Mouse (Mus musculus) forebrain, embryonic 15.5 days (tissue): ENCODE measurements around the gene Wipf2. TPM values are rescaled to one million over a fixed set of nuclear protein-coding genes. Genes with fewer than 3 reads are reported as not detected.
"Not testable (repeated sequence)": the region's sequence is repeated elsewhere in the genome, so short reads cannot be mapped to it uniquely, and the experiment has no call there.

Experiments used
- ATAC-seq: fragments of 200-750 bp; cut with Nextera tagmentation; replicated peaks from 2 replicates; pipeline ENCODE4 v1.8.0; 2017; ENCODE audit warnings: mild to moderate bottlenecking, moderate TSS enrichment, moderate library complexity
- H3K27ac ChIP-seq: fragments of 300-500 bp; sonication (generic); replicated peaks from 2 replicates; pipeline ENCODE4 v1.5.1; 2015; ENCODE audit warnings: mild to moderate bottlenecking, inconsistent platforms
- H3K27me3 ChIP-seq: fragments of 300-500 bp; sonication (generic); 2 replicates; pipeline ENCODE4 v1.6.1; 2015; ENCODE audit warnings: inconsistent platforms
- H3K36me3 ChIP-seq: fragments of 300-500 bp; sonication (generic); 2 replicates; pipeline ENCODE4 v1.6.1; 2015; ENCODE audit warnings: mild to moderate bottlenecking, inconsistent platforms
- H3K4me1 ChIP-seq: fragments of 300-500 bp; sonication (generic); 2 replicates; pipeline ENCODE4 v1.6.1; 2015; ENCODE audit warnings: inconsistent platforms
- H3K4me2 ChIP-seq: fragments of 300-500 bp; sonication (generic); replicated peaks from 2 replicates; pipeline ENCODE4 v1.6.1; 2015; ENCODE audit warnings: mild to moderate bottlenecking, inconsistent platforms
- H3K4me3 ChIP-seq: fragments of 300-500 bp; sonication (generic); 2 replicates; pipeline ENCODE4 v1.5.1; 2015; ENCODE audit warnings: mild to moderate bottlenecking, inconsistent platforms
- H3K9ac ChIP-seq: fragments of 300-500 bp; sonication (generic); replicated peaks from 2 replicates; pipeline ENCODE4 v1.6.1; 2015; ENCODE audit warnings: mild to moderate bottlenecking, inconsistent platforms
- H3K9me3 ChIP-seq: fragments of 300-500 bp; sonication (generic); 2 replicates; pipeline ENCODE4 v1.6.1; 2016; ENCODE audit warnings: inconsistent platforms
- WGBS: fragments of 180-500 bp; shearing (Covaris S2); methylation state at CpG from one replicate; pipeline ENCODE4 v1.1.7; 2015; ENCODE audit warnings: mixed read lengths; 5-methylcytosine and 5-hydroxymethylcytosine counted together
- polyA plus RNA-seq: library from polyadenylated mRNA; unstranded; fragments of >200 nt; fragmentation: Nextera tagmentation; extraction: Ambion mirVana; gene quantifications from 2 replicates; pipeline ENCODE4 v1.2.1, GENCODE M21; 2015

The Wipf2 gene
- polyA plus RNA-seq, 1 experiment from 2014 or later = 4.4 TPM

- Histone ChIP-seq H3K4me1 (peaks cover 7% of the 10 kb centered on the region; the same call in 1 of the 2 replicates), H3K4me2 (no peak overlapping the region), H3K4me3 (no peak overlapping the region), H3K27me3 (no peaks in the 10 kb centered on the region), H3K9ac (no peak overlapping the region), H3K9me3 (no peaks in the 10 kb centered on the region), H3K36me3 (no peaks in the 10 kb centered on the region), H3K27ac (no peak overlapping the region)
- WGBS = 76% methylated on average over 13 of the region's 13 CpGs
- ATAC-seq = no peak
Observed at GRCm38 (mm10) chr11:98917428-98918005, 54.1 kb downstream of the Wipf2 start.

- H3K4me3 ChIP-seq = no peak overlapping the region
- no peak overlapping the region for H3K4me2 ChIP-seq
- no peak for ATAC-seq
- H3K27ac ChIP-seq = no peak overlapping the region
- WGBS = 86% methylated on average over 9 of the region's 9 CpGs
- no peaks in the 10 kb centered on the region for H3K9me3 ChIP-seq
- H3K27me3 ChIP-seq = no peaks in the 10 kb centered on the region
- no peak overlapping the region for H3K9ac ChIP-seq
- H3K36me3 ChIP-seq = no peaks in the 10 kb centered on the region
- H3K4me1 ChIP-seq = peaks cover 14% of the 10 kb centered on the region; the same call in 1 of the 2 replicates
Observed at GRCm38 (mm10) chr11:98918231-98918630, 54.8 kb downstream of the Wipf2 start.

GRCm38 (mm10) chr11:98919009-98919408 is 55.6 kb downstream of the Wipf2 start:
- Histone ChIP-seq H3K4me3 (no peak overlapping the region), H3K27ac (no peak overlapping the region), H3K4me1 (peaks cover 14% of the 10 kb centered on the region; the same call in 1 of the 2 replicates), H3K27me3 (no peaks in the 10 kb centered on the region), H3K9ac (no peak overlapping the region), H3K9me3 (no peaks in the 10 kb centered on the region), H3K36me3 (no peaks in the 10 kb centered on the region), H3K4me2 (no peak overlapping the region)
- WGBS = 89% methylated on average over 11 of the region's 11 CpGs
- ATAC-seq = no peak

- not testable (repeated sequence) for H3K4me2 ChIP-seq, H3K36me3 ChIP-seq, H3K27ac ChIP-seq, H3K4me3 ChIP-seq, H3K9me3 ChIP-seq, H3K27me3 ChIP-seq, ATAC-seq, H3K9ac ChIP-seq
- peaks cover 36% of the 10 kb centered on the region for H3K4me1 ChIP-seq
- WGBS = 53% methylated on average over 15 of the region's 15 CpGs
Observed at GRCm38 (mm10) chr11:98921813-98922212, 58.4 kb downstream of the Wipf2 start.

GRCm38 (mm10) chr11:98922307-98922706 is 58.9 kb downstream of the Wipf2 start:
- peaks cover 38% of the 10 kb centered on the region for H3K4me1 ChIP-seq
- H3K4me3 ChIP-seq, H3K9me3 ChIP-seq, H3K36me3 ChIP-seq, H3K27me3 ChIP-seq, H3K4me2 ChIP-seq: not testable (repeated sequence)
- H3K9ac ChIP-seq = 0 out of 2 replicates have a peak overlapping the region, but pooled peaks have one; percentile 11
- peak overlapping the region; percentile 25 for H3K27ac ChIP-seq
- 52% methylated on average over 10 of the region's 10 CpGs for WGBS
- ATAC-seq = peak; percentile 12; the same call in 1 of the 2 replicates

- not testable (repeated sequence) for ATAC-seq, H3K9me3 ChIP-seq, H3K4me3 ChIP-seq, H3K27me3 ChIP-seq, H3K36me3 ChIP-seq, H3K4me2 ChIP-seq
- 0 out of 2 replicates have a peak overlapping the region, but pooled peaks have one; percentile 11 for H3K9ac ChIP-seq
- H3K4me1 ChIP-seq = peaks cover 46% of the 10 kb centered on the region
- WGBS = 54% methylated on average over 16 of the region's 16 CpGs
- H3K27ac ChIP-seq = peak overlapping the region; percentile 46
Observed at GRCm38 (mm10) chr11:98922851-98923711, 59.6 kb downstream of the Wipf2 start.

GRCm38 (mm10) chr11:98924633-98925175 is 61.3 kb downstream of the Wipf2 start:
- Histone ChIP-seq H3K27me3 (no peaks in the 10 kb centered on the region), H3K9me3 (no peaks in the 10 kb centered on the region), H3K36me3 (no peaks in the 10 kb centered on the region), H3K27ac (peak overlapping the region; percentile 69), H3K4me2 (peak overlapping the region; percentile 24; the same call in 1 of the 2 replicates), H3K4me3 (no peak overlapping the region), H3K9ac (no peak overlapping the region), H3K4me1 (peaks cover 62% of the 10 kb centered on the region)
- 41% methylated on average over 5 of the region's 5 CpGs for WGBS
- ATAC-seq = no peak

- Histone ChIP-seq H3K4me1 (peaks cover 68% of the 10 kb centered on the region), H3K9ac (peak overlapping the region; percentile 22; the same call in 1 of the 2 replicates), H3K27ac (peak overlapping the region; percentile 69), H3K4me2 (peak overlapping the region; percentile 24), H3K9me3 (no peaks in the 10 kb centered on the region), H3K4me3 (no peak overlapping the region), H3K36me3 (no peaks in the 10 kb centered on the region), H3K27me3 (no peaks in the 10 kb centered on the region)
- ATAC-seq = no peak
- WGBS = 2% methylated on average over 10 of the region's 10 CpGs
Observed at GRCm38 (mm10) chr11:98925265-98925721, 61.9 kb downstream of the Wipf2 start.

- ATAC-seq = 0 out of 2 replicates have a peak, but pooled peaks have one; percentile 27
- peak overlapping the region; percentile 24; the same call in 1 of the 2 replicates for H3K4me2 ChIP-seq
- H3K27me3 ChIP-seq = no peaks in the 10 kb centered on the region
- no peak overlapping the region for H3K9ac ChIP-seq
- H3K4me1 ChIP-seq = peaks cover 74% of the 10 kb centered on the region
- 5% methylated on average over 12 of the region's 12 CpGs for WGBS
- H3K9me3 ChIP-seq = no peaks in the 10 kb centered on the region
- H3K36me3 ChIP-seq = no peaks in the 10 kb centered on the region
- H3K27ac ChIP-seq = peak overlapping the region; percentile 69
- H3K4me3 ChIP-seq = no peak overlapping the region
Observed at GRCm38 (mm10) chr11:98925868-98926311, 62.5 kb downstream of the Wipf2 start.

- Histone ChIP-seq H3K36me3 (no peaks in the 10 kb centered on the region), H3K27ac (no peak overlapping the region), H3K9me3 (no peaks in the 10 kb centered on the region), H3K4me3 (no peak overlapping the region), H3K4me2 (no peak overlapping the region), H3K9ac (no peak overlapping the region), H3K27me3 (no peaks in the 10 kb centered on the region), H3K4me1 (peaks cover 80% of the 10 kb centered on the region)
- WGBS = 76% methylated on average over 7 of the region's 7 CpGs
- no peak for ATAC-seq
Observed at GRCm38 (mm10) chr11:98926553-98926952, 63.1 kb downstream of the Wipf2 start.

- Histone ChIP-seq H3K36me3 (no peaks in the 10 kb centered on the region), H3K4me2 (peak within 1 kb of the TSS; percentile 61), H3K4me3 (peak within 1 kb of the TSS; percentile 59), H3K9ac (peak within 1 kb of the TSS; percentile 84), H3K9me3 (no peaks in the 10 kb centered on the region), H3K27ac (peak within 1 kb of the TSS; percentile 54; the same call in 1 of the 2 replicates), H3K27me3 (no peaks in the 10 kb centered on the region), H3K4me1 (peaks cover 83% of the 10 kb centered on the region)
- 9% methylated on average over 21 of the region's 21 CpGs for WGBS
- ATAC-seq = no peak
Observed at GRCm38 (mm10) chr11:98927438-98928076, 64.1 kb downstream of the Wipf2 start, which contains the start of gene Rara. TSS of gene Rara (plus strand) at chr11:98927818.
